Mouse (Mus musculus) neural tube, embryonic 10.5 days (tissue): ENCODE data around the gene Stab2.

Experiments used
- DNase-seq: peaks from one replicate; pipeline ENCODE4 v3.0.0-alpha.2; 2017; ENCODE audit warnings: low spot score; ENCODE audit errors: extremely low spot score

Stab2 gene

DNA sequence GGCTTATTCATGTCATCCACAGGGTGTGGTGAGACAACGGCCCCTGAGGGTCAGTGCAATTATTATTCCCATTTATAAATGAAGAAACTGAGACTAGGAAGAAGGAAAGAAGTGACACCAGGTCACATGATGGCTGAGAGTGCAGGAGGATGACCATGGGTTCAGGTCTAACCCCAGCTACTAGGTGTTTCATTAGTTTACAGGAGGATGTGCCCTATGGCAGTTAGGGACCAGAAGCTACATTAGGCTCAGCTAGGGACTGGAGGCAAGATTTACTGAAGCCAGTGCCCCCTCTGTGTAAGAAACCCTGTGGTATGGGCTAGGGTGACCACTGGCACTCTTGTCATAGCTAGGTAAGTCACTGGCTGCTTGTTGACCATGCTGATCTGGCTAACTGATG, 116.8 kb downstream of the Stab2 start:
- no peak for DNase-seq

DNA sequence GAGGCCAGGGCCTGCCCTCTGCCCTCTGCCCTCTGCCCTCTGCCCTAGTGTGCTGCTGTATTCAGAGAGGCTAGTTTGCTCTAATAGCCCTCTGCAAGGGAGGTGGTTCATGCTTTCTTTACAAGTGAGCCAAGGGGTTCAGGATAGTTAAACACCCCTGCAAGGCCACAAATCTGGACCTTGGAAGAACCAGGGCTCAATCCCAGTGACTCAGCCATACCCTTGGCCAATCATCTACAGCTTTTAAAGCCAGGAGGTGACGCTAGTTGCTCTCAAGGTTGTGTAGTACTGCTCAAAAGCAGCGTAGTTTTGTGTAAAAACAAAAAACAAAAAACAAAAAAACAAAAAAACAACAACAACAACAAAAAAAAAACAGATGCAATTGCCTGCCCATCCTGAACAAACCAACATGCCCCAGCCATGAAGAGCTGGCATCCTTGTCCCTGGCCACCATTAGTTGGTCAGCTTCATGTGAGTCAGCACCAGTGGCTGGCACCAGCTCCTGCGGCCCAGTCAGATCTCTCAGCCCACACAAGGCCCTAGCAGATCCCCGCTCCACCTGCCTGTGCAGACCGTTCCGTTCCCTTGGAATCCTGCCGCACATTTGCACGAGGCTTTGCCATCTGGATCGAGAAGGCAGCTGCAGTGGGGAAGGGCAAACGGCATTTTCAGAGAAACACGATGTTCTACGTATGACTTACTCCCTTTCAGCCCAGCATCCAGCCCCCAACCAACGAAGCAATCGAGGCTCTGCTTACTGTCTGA, 117.5 kb downstream of the Stab2 start:
- DNase-seq: no peak

DNA sequence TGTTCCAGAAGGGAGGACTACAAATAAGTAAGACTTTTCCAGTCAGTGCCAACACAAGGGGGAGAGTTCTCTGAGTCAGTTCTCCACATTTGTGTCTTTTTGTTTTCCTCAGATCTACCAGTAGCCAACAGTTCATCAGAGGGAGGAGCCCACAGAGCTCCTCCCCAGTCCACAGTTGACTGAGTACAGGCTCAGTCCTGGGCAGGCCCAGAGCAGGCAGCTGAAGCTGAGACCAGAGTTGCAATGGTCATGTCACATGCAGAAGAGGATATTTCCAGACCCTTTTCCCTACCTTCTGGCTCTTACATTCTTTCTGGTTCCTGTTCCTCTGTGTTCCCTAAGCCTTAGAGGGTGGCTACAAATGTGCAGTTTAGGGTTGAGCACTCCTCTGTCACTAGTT, 118.4 kb downstream of the Stab2 start:
- DNase-seq: no peak

DNA sequence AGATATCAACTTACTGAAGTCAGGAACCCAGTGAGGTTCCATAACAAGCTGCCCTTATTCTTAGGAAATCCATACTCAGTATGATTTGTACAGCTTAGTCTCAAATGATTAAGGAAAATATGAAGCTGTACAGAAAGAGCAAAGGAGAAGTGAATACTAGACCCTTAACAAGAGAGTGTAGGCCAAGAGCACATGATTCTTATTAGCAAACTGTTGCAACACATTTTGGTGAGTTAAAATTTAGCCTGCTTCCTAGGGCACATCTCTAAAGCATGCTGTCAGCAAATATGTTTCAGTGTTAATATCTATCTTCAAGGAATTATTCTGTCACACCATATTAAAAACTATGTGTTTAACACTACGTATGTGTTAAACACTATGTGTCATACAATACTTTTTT, 121.4 kb downstream of the Stab2 start:
- no peak for DNase-seq

DNA sequence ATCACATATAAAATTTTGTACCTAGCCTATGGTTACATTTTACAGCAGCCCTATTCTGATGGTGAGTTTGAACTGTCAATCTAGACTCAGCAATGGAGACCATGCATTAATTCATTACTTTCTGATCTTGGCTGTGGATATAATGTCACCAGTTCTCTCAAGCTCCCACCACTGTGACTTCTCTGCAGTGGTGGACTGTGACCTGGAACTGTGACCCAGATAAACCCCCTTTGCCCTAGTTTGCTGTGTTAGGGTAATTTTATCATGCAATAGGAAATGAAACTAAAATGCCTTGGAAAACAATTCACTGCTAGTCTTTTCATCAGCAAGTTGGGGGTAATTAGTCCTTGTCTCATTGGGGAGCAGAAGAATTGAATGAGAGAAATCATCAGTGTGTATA, 126.4 kb downstream of the Stab2 start:
- DNase-seq: no peak

GRCm38 (mm10) chr10:86880071-86880806, 127.6 kb downstream of the Stab2 start:
- DNase-seq: no peak

DNA sequence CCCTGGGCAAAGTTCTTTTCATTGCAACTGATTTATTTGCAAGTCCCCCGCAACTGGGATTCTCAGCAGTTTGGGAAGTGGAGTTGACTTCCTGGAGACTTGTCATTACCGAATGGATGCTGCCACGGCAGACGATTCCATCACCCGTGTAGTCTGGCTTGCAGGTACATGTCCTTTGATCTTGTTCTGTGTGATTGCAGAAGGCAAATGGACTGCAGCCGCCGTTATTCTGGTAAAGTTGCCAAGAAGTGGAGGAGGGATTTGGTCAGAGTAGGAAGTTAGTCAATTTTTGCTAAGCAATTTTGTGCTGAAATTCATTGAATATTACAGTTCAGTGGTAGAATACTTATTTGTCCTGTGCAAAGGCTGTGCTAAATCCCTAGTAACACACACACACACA, 129.1 kb downstream of the Stab2 start:
- no peak for DNase-seq

DNA sequence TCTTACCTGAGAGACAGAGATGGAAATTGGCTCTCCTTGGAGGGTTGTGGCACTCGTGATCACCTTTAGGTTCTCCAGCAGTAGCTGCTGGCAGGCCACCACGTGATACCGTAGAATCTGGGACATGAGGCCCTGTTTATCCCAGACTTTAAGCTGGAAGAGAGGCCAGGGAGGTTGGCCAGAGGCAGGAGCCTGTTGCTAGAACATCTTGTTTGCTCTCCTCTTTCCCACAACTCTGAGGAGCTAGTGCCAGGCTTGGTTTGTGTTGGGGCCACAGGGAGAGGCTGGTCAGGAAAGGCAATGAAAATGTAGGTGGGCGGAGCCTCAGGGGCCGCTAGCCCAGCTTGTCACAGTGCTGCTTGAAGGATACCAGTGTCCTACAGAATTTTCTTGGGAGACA, 135.2 kb downstream of the Stab2 start:
- DNase-seq: no peak

GRCm38 (mm10) chr10:86872121-86872520, 135.7 kb downstream of the Stab2 start:
- DNase-seq: no peak

- DNase-seq: no peak
Observed at GRCm38 (mm10) chr10:86863429-86863828, 144.4 kb downstream of the Stab2 start.

GRCm38 (mm10) chr10:86862496-86862895, 145.3 kb downstream of the Stab2 start:
- no peak for DNase-seq

DNA sequence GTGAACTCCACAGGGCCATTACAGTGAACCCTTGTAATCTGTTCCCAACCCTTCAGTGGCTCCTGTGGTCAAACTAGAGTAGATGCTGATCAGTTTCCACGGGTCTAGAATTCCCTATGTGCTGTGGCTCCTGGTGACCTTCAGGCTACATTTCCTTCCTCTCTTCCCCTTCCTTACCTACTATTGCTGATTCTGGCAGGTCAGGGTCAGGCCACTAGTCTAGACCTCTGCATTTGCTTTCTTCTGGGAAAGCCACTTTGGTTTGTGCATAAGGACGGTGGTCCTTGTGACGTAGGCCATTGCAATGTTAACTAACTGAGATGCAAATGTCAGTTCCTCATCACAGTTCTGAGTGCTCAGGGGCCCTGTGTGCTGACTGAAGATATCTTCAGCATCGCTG, 147.4 kb downstream of the Stab2 start:
- no peak for DNase-seq

GRCm38 (mm10) chr10:86853433-86853832, 154.4 kb downstream of the Stab2 start:
- DNase-seq: no peak

- DNase-seq: no peak
Observed at GRCm38 (mm10) chr10:86852160-86852559, 155.7 kb downstream of the Stab2 start.

GRCm38 (mm10) chr10:86849508-86849907, 158.3 kb downstream of the Stab2 start:
- DNase-seq: no peak

GRCm38 (mm10) chr10:86849087-86849486, 158.7 kb downstream of the Stab2 start:
- no peak for DNase-seq

DNA sequence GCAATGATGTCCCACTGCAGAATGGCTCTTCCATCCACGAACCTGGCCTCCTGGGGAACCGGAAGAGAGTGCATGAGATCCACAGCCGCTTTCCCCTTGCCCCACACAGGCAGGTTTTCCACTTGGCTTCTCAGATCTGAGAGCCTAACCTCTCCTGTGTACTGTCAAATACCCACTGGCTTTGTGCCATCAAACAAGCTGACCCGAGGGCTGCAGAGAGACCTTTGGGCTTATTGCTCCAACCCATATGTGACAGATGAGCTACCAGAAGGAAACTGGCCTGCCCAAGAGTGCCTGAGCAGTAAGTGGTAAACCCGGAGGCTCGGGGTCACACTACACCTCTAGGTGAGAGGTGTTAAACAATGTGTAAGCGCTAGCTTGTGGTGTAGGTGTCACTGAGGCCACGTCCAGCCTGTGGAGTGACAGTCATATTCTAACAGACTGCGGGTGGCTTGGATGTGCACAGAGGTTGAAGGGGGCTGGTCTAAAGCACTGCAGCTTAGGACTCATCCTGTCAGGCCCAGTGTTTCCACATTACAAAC, 160.8 kb downstream of the Stab2 start:
- no peak for DNase-seq

GRCm38 (mm10) chr10:86842659-86843058, 165.2 kb downstream of the Stab2 start:
- DNase-seq: no peak

GRCm38 (mm10) chr10:86838827-86839226, 169.0 kb downstream of the Stab2 start:
- no peak for DNase-seq

DNA sequence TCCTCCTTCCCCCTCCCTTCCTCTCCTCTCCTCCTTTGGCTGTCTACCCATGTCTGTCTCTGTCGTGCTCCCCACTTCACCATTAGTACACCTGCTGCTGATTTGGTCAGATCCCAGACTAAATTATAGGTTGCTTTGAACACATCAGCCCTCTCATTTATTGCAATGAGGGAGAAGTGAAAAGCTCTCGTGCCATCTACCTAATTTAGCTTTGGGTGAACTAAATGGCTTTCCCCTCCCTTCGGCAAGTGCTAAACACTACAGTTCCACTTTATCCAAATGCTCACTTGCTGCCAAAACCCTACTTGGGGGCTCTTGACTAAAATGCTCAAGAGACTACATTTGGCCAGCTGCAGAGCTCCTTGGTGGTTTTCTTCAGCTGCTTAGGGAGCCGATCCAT, 171.0 kb downstream of the Stab2 start:
- DNase-seq: no peak

DNA sequence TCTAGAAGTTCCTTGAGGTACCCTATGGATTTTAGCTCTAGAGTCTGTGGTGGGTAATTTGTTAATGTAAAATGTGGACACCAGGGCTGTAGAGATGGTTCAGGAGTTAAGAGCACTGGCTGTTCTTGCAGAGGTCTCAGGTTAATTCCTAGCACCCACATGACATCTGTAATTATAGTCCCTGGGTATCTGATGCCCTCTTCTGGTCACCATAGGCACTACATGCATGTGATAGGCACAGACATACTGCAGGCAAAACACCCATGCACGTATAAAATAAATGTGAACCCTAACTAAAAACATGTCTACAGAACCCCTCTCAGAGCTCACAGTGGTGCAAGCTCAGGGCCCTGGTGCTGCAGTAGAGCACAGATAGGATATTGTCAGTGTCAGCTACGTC, 178.3 kb downstream of the Stab2 start:
- no peak for DNase-seq

- DNase-seq: no peak
Observed at GRCm38 (mm10) chr10:86828221-86829135, 179.3 kb downstream of the Stab2 start.
